Mouse (Mus musculus) G1E-ER4 (cell line): ENCODE measurements around the gene Rab40c. TPM values are rescaled to one million over a fixed set of nuclear protein-coding genes. Genes with fewer than 3 reads are reported as not detected.

Experiments used
- GATA1 ChIP-seq: IDR thresholded peaks from one replicate; pipeline ENCODE4 v1.8.0; 2012; ENCODE audit warnings: low read length, inconsistent platforms
- polyA plus RNA-seq: library from polyadenylated mRNA; stranded (reverse); fragments of >175 nt; gene quantifications from 2 replicates; pipeline ENCODE4 v1.2.3, GENCODE M21; 2012

Gene Rab40c
- polyA plus RNA-seq, 1 experiment, result 12.9 TPM

- no peak for TF ChIP-seq GATA1
Observed at GRCm38 (mm10) chr17:25835301-25835700, 84.2 kb downstream of the Rab40c start.

DNA sequence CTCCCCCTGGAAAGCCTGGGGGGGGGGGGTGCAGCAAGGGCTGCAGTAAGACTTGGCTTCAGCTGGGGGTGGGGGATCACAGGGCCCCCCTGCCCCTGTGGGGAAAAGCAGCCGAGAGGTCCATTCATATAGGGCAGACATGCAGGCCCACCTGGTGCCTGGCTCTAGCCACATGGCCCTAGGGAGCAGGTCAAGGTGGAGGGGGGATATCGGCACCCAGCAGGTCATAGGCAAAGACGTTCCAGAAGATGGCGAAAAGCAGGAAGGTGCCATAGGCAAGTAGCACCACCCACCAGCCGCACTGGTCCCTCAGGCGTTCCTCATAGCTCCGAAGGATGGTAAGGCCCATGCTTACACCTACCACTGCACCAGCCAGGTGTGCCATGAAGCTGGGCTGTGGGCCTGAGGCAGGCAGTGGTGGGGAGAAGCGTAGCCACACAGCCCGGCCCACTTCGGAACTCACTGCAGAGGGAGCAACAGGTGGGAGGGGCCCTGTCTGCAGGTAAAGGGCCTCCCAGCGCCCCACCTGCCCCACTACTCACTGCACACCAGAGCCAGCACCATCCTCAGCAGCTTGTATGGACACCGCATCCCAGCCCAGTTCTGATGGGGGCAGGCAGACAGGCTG is 84.8 kb downstream of the Rab40c start:
- TF ChIP-seq GATA1, result no peak

DNA sequence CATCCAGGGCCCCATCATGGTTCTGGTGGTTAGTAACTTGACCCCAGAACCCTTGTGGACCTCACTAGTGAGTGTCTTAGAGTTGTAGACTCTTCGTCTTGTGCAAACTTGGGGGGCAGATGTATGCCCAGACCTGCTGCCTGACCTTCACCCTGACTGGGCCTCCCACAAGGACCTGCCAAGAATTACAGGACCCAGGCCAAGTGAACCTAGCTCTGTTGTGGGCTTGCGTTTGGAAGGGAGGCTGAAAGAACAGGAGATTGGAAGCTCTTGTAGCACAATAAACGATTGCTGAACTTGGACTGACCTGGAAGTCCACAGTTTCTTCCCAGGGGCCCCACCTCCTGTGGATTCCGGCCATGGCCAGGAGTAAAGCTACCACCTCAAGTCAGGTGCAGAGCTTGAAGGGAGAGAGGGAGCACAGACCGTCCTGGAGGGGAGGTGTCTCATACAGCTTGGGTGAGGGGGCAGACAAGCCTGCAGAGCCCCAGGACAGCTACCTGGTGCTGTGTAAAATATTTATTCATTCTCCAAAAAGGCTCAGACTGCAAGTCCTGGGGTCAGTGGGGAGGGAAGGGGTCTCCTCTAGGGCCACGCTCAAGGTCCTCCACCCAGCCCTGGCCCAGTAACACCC is 85.4 kb downstream of the Rab40c start:
- no peak for TF ChIP-seq GATA1

DNA sequence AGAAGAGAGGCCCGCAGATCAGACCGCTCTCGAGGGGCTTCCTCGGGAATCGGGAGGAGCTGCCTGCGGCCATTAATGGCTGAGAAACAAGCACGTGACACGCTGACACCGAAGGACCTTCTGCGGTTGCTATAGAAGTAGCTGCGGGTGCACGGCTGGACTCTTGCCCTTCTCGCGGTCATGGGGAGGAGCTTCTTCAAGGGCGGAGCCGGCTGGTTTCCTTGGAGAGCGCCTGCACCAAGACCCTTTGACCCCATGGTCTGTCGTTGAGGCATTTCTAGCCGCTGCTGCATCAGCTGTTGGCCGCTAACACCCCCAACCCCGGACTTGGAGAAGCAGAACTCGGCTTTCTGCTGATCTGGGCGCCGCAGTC is 86.2 kb downstream of the Rab40c start, which contains the start of gene Stub1:
Gene Stub1, minus strand, starts transcription at position 114 of the 373 bp plus-strand sequence.
- TF ChIP-seq GATA1, result no peak

DNA sequence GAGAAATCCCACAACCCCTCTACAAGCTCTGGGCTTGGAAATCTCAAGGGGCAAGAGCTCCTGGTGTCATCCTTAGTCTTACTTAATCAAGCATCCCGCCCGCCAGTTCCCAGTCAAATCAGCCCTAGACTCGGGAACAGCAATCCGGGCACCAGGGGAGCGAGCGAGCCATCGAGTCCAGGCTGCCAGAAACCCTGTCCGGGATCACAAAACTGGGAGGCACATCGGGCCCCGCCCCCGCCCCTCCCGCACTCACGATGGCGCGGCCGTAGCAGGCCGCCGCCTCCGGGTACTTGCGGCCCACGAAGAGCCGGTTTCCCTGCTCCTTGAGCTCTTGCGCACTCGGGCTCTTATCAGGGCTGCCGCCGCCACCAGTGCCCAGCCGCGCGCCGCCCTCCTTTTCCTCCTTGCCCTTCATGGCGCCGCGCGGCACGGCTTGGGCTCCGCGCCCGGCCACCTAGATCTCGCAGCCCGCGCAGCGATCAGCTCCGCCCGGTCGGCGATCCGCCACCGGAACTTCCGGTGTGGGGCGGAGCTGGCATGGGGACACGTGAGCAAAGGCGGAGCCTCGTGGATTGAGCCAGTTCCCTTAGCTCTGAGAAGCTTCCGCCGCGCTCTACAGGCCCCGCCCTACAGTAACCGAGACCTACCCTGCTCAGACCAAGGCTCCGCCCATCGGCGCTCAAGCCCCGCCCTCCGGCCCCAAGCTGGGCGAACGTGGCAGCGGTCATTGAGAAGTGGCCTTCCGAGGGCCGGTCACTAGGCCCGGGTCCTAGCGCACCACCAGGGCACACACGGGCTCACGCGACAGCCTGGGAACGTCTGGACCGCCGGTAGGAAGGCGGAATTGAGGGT is 86.9 kb downstream of the Rab40c start:
- no peak for TF ChIP-seq GATA1

Other genes starting within 250 kb of the Rab40c start
- gene Gng13, start 202.6 kb downstream of the Rab40c start, polyA plus RNA-seq, result not detected in 2 replicates
- gene Chtf18, start 192.3 kb downstream of the Rab40c start, polyA plus RNA-seq, result 75.4 and 82.7 TPM in 2 replicates
- 41.1 and 46.1 TPM in 2 replicates for gene Rpusd1, start 192.1 kb downstream of the Rab40c start, polyA plus RNA-seq
- not detected in 2 replicates for gene Mslnl, start 183.7 kb downstream of the Rab40c start, polyA plus RNA-seq
- not detected in 2 replicates for gene Msln, start 165.3 kb downstream of the Rab40c start, polyA plus RNA-seq
- gene Narfl, start 146.0 kb downstream of the Rab40c start, polyA plus RNA-seq, result 17.0 and 20.0 TPM in 2 replicates
- gene Haghl, start 134.1 kb downstream of the Rab40c start, polyA plus RNA-seq, result 31.3 and 32.7 TPM in 2 replicates
- gene Ccdc78, start 133.1 kb downstream of the Rab40c start, polyA plus RNA-seq, result 0.04 TPM in 1 of 2 replicates, not detected in the other
- gene Fam173a, start 126.8 kb downstream of the Rab40c start, polyA plus RNA-seq, result 28.7 and 30.6 TPM in 2 replicates
- not detected in 2 replicates for gene AC134908.4, start 124.1 kb downstream of the Rab40c start, polyA plus RNA-seq
- 182 and 238 TPM in 2 replicates for gene Metrn, start 122.6 kb downstream of the Rab40c start, polyA plus RNA-seq
- not detected in 2 replicates for gene Fbxl16, start 110.6 kb downstream of the Rab40c start, polyA plus RNA-seq
- gene Wdr24, start 96.1 kb downstream of the Rab40c start, polyA plus RNA-seq, result 4.2 and 10.5 TPM in 2 replicates
- gene Jmjd8, start 90.9 kb downstream of the Rab40c start, polyA plus RNA-seq, result 0.11 TPM in 2 replicates
- 90.4 and 95.1 TPM in 2 replicates for gene Stub1, start 86.3 kb downstream of the Rab40c start, polyA plus RNA-seq
- gene Rhbdl1, start 82.4 kb downstream of the Rab40c start, polyA plus RNA-seq, result 1.9 and 2.4 TPM in 2 replicates
- gene Gm20683, start 78.0 kb downstream of the Rab40c start, polyA plus RNA-seq, result 10.1 and 12.3 TPM in 2 replicates
- gene Rhot2, start 74.9 kb downstream of the Rab40c start, polyA plus RNA-seq, result 207 and 251 TPM in 2 replicates
- 6.9 and 14.5 TPM in 2 replicates for gene Wdr90, start 58.2 kb downstream of the Rab40c start, polyA plus RNA-seq
- 175 and 225 TPM in 2 replicates for gene Mcrip2, start 51.0 kb downstream of the Rab40c start, polyA plus RNA-seq
- gene Mettl26, start 44.7 kb downstream of the Rab40c start, polyA plus RNA-seq, result 67.3 and 82.1 TPM in 2 replicates
- 1.6 and 1.9 TPM in 2 replicates for gene Wfikkn1, start 38.9 kb downstream of the Rab40c start, polyA plus RNA-seq
- gene Pigq, start 25.2 kb upstream of the Rab40c start, polyA plus RNA-seq, result 89.1 and 149 TPM in 2 replicates
- 0.31 and 0.85 TPM in 2 replicates for gene Nhlrc4, start 25.2 kb upstream of the Rab40c start, polyA plus RNA-seq
- gene A930017K11Rik, start 32.8 kb upstream of the Rab40c start, polyA plus RNA-seq, result 0.12 and 0.15 TPM in 2 replicates
- 46.6 and 49.5 TPM in 2 replicates for gene Capn15, start 66.1 kb upstream of the Rab40c start, polyA plus RNA-seq
- 12.7 and 17.0 TPM in 2 replicates for gene Rab11fip3, start 149.8 kb upstream of the Rab40c start, polyA plus RNA-seq
- 0.24 and 0.41 TPM in 2 replicates for gene Decr2, start 170.6 kb upstream of the Rab40c start, polyA plus RNA-seq
- 120 and 155 TPM in 2 replicates for gene Nme4, start 175.9 kb upstream of the Rab40c start, polyA plus RNA-seq
- 1.8 and 2.1 TPM in 2 replicates for gene Tmem8, start 193.6 kb upstream of the Rab40c start, polyA plus RNA-seq
- 257 and 305 TPM in 2 replicates for gene Mrpl28, start 203.8 kb upstream of the Rab40c start, polyA plus RNA-seq
- 45.3 and 47.1 TPM in 2 replicates for gene Axin1, start 219.0 kb upstream of the Rab40c start, polyA plus RNA-seq